Mouse (Mus musculus) myocyte (in vitro differentiated cells): ENCODE results near the gene Olfr1216.

ENCODE experiments used
- MAX ChIP-seq: IDR thresholded peaks from one replicate; pipeline ENCODE4 v1.6.1; 2011; ENCODE audit warnings: low read depth, mild to moderate bottlenecking, control low read depth
- POLR2A ChIP-seq: IDR thresholded peaks from one replicate; pipeline ENCODE4 v1.6.1; 2011; ENCODE audit warnings: low read depth, mild to moderate bottlenecking, control low read depth, moderate library complexity; ENCODE audit not compliant: insufficient read length
- TCF12 ChIP-seq: IDR thresholded peaks from one replicate; pipeline ENCODE4 v1.6.1; 2011; ENCODE audit warnings: mild to moderate bottlenecking, control low read depth; ENCODE audit not compliant: poor library complexity, insufficient read depth, severe bottlenecking

GRCm38 (mm10) chr2:89006873-89007272 lies 11.3 kb downstream of the Olfr1216 start, which contains the start of gene Olfr1215:
- TF ChIP-seq POLR2A (no peak), MAX (no peak), TCF12 (no peak)
